Mouse (Mus musculus) right cerebral cortex, postnatal 25 days (tissue): ENCODE data around the gene Olfr491.

Experiments used
- DNase-seq: peaks from one replicate; pipeline ENCODE4 v3.0.0; 2022

Olfr491 gene

DNA sequence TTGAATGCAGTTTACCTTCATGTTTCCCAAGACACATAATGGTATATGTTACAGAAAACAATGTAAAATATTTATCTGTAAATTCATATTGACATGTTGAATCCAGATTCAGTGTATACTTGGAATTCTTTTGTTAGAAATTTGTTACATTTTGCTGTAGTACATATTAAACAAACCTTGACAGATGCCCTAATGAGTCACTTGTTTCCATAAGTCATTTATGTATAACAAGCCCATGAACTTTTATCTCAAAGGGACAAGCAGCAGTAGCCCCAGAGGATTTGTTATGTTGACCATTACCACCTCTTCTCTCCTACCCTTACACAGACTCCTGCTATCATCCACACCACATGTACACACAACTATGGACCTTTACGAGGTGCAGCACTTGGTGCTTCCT, at the start of gene Olfr491:
Olfr491 (plus strand) TSS at position 301 of the 400 bp plus-strand sequence.
- no peak for DNase-seq

DNA sequence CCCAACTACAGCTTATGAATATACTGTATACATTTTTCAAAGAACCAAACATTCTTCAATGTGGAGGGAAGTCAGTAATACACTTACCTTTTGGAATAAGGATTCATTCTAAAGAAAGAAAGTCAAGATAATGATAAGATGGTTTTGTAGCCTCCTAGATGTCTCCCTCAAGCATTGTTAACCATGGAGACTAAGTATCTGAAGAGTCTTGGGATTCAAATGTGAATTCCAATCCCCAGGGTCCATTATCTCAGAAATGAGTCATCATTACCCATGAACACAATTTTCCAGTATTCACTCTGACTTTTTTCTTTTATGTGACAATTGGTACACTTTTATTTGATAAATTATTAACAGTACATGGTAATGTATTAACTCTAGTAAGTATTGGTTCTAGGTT, 24.4 kb upstream of the Olfr491 start, which contains the start of gene Olfr490:
Olfr490 (minus strand) TSS at position 101 of the 400 bp plus-strand sequence.
- no peak for DNase-seq

- DNase-seq: no peak
These were observed 10.3 kb downstream of the Olfr491 start, which contains the start of gene Olfr492 for GRCm38 (mm10) chr7:108323574-108323973. Gene Olfr492 (minus strand): TSS chr7:108323674.

- no peak for DNase-seq
These were observed 33.6 kb downstream of the Olfr491 start, which contains the start of gene Olfr493 for GRCm38 (mm10) chr7:108346879-108347278. Gene Olfr493 (minus strand): TSS chr7:108346979.

DNA sequence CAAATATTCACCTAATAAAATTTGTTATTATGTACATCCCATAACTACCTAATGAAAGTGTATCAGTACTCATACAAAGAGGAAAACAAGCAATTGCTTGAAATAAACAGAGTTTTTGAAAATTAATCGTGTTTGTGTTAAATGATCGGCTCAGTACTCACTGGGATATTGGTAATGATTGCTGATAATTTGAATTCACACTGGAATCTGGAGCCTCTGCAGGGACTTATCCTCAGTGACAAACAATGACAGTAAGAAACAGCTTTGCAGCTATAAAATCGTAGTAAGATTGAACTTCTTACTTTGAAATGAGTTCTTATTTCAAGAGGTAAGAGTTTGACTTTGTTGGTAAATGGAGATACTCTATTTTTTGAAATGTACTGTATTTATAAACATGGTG, 51.8 kb downstream of the Olfr491 start, which contains the start of gene Olfr494:
Olfr494 (plus strand) TSS at position 301 of the 400 bp plus-strand sequence.
- no peak for DNase-seq
